Mouse (Mus musculus): Measurements from ENCODE around the gene Selenov. TPM values are rescaled to one million over a fixed set of nuclear protein-coding genes. Genes with fewer than 3 reads are reported as not detected.
A peak's percentile ranks its signal among the peaks of the same experiment; 100 is the strongest.

The Selenov gene
- polyA plus RNA-seq, 1 experiment from 2014 or later = 0.52 TPM

DNA sequence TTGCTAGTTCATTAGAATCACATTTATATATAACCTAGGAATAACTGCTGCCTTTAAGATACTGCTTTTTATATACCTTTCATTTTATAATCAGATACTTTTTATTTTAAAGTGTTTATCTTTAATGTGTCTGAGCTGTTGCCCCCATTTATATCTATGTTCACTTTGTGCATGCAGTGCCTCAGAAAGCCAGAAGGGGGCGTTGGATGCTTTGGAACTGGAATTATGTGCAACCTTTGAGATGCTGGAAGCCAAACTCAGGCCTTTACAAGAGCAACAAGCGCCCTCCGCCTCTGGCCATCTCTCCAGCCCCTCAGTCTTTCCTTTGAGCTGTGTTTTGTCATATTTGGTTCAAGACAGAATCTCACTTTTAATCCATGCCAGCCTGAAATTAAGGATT, 19.2 kb downstream of the Selenov start:
- Histone ChIP-seq H3K4me3 (ENCODE audit: low read depth, low read length) (no peak overlapping the region), H3K4me1 (replicated peaks; ENCODE audit: control insufficient read depth, insufficient read depth, low read length) (no peaks in the 10 kb centered on the region), H3K27ac (ENCODE audit: low read depth, low read length) (no peak overlapping the region), H3K9ac (ENCODE audit: low read depth, low read length) (no peak overlapping the region), H3K36me3 (ENCODE audit: control insufficient read depth, insufficient read depth, low read length) (peaks cover 5% of the 10 kb centered on the region; the same call in 1 of the 2 replicates), H3K4me2 (replicated peaks; ENCODE audit: low read depth, low read length) (no peak overlapping the region), H3K9me3 (ENCODE audit: control insufficient read depth, low read length) (no peaks in the 10 kb centered on the region), H3K27me3 (ENCODE audit: control insufficient read depth, insufficient read depth, low read length) (no peaks in the 10 kb centered on the region)
- ATAC-seq (ENCODE audit: low FRiP score) = no peak
- WGBS = 72% methylated on average over 3 of the region's 3 CpGs
- no peak for DNase-seq (ENCODE audit: low spot score)

DNA sequence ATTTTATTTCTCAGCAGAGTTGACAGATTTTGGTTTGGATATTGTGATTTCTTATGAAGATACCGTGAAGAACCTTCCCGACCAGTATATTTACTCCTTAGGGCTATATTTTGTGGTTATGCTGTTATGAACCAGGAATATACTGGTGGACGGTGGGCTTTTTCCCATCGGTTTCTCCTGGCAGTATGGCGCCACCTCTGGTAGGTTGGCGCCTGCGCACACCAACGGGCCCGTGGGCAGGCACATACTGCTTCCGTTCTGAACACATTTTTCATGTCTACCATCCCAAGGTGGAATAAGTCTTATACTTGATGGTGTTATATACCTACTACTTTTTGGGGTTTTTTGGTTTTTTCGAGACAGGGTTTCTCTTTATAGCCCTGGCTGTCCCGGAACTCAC, 21.6 kb downstream of the Selenov start:
- Histone ChIP-seq H3K4me2 (replicated peaks; ENCODE audit: low read depth, low read length) (no peak overlapping the region; the same call in 1 of the 2 replicates), H3K36me3 (ENCODE audit: control insufficient read depth, insufficient read depth, low read length) (peaks cover 5% of the 10 kb centered on the region; the same call in 1 of the 2 replicates), H3K9ac (ENCODE audit: low read depth, low read length) (no peak overlapping the region), H3K27me3 (ENCODE audit: control insufficient read depth, insufficient read depth, low read length) (no peaks in the 10 kb centered on the region), H3K4me3 (ENCODE audit: low read depth, low read length) (peak overlapping the region; percentile 74; the same call in 1 of the 2 replicates), H3K9me3 (ENCODE audit: control insufficient read depth, low read length) (no peaks in the 10 kb centered on the region), H3K4me1 (replicated peaks; ENCODE audit: control insufficient read depth, insufficient read depth, low read length) (no peaks in the 10 kb centered on the region), H3K27ac (ENCODE audit: low read depth, low read length) (no peak overlapping the region)
- DNase-seq (ENCODE audit: low spot score) (peak; percentile 44), ATAC-seq (ENCODE audit: low FRiP score) (no peak)
- 94% methylated on average over 12 of the region's 12 CpGs for WGBS

DNA sequence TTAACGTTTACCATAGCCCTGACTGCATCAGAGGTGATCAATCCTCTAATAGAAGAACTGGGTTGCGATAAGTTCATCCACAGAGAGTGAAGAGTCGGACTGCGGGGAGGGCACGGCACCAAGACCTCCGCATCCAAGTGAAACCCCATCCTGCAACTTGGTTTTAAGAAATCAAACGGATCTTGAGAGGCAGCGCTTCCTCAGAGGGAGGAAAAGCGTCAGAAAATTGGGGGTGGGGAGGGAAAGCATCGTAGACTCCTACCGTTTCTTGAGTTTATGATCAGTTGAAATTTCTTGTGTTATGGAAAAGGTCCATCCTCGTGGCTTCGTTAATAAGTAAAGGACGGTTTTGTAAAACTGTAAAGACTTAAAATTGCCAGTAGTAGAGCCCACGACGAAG, 22.4 kb downstream of the Selenov start:
- peaks cover 5% of the 10 kb centered on the region; the same call in 1 of the 2 replicates for H3K36me3 ChIP-seq (ENCODE audit: control insufficient read depth, insufficient read depth, low read length)
- WGBS = 33% methylated on average over 16 of the region's 16 CpGs
- H3K4me2 ChIP-seq (replicated peaks; ENCODE audit: low read depth, low read length) = peak overlapping the region; percentile 79
- peak overlapping the region; percentile 74 for H3K4me3 ChIP-seq (ENCODE audit: low read depth, low read length)
- H3K27me3 ChIP-seq (ENCODE audit: control insufficient read depth, insufficient read depth, low read length) = no peaks in the 10 kb centered on the region; the same call in 1 of the 2 replicates
- no peak for ATAC-seq (ENCODE audit: low FRiP score)
- no peaks in the 10 kb centered on the region for H3K9me3 ChIP-seq (ENCODE audit: control insufficient read depth, low read length)
- H3K4me1 ChIP-seq (replicated peaks; ENCODE audit: control insufficient read depth, insufficient read depth, low read length) = no peaks in the 10 kb centered on the region
- DNase-seq (ENCODE audit: low spot score) = no peak
- H3K27ac ChIP-seq (ENCODE audit: low read depth, low read length) = peak overlapping the region; percentile 90; the same call in 1 of the 2 replicates
- peak overlapping the region; percentile 99 for H3K9ac ChIP-seq (ENCODE audit: low read depth, low read length)

DNA sequence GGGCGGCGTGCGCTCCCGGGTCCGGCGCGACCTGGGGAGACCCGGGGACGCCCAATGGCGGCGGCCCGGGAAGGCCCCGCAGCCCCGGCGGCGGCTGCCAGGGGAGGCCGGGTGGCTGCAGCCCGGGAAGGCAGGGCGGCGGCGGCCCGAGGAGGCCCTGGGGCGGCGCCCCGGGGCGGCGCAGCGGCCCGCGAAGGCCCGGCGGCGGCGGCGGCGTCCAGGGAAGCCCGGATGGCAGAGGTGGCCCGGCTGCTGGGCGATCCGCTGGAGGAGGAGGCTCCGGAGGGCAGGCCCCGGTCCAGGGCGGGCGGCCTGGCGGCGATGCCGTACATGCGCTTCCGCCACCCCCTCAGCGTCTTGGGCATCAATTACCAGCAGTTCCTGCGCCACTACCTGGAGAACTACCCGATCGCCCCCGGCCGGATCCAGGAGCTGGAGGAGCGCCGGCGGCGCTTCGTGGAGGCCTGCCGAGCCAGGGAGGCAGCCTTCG, 22.9 kb downstream of the Selenov start:
- DNase-seq (ENCODE audit: low spot score) = peak; percentile 70
- no peaks in the 10 kb centered on the region; the same call in 1 of the 2 replicates for H3K27me3 ChIP-seq (ENCODE audit: control insufficient read depth, insufficient read depth, low read length)
- ATAC-seq (ENCODE audit: low FRiP score) = peak; percentile 83
- peak overlapping the region; percentile 79 for H3K4me2 ChIP-seq (replicated peaks; ENCODE audit: low read depth, low read length)
- peak overlapping the region; percentile 74 for H3K4me3 ChIP-seq (ENCODE audit: low read depth, low read length)
- no peaks in the 10 kb centered on the region for H3K9me3 ChIP-seq (ENCODE audit: control insufficient read depth, low read length)
- 0% methylated on average over 39 of the region's 62 CpGs for WGBS
- H3K4me1 ChIP-seq (replicated peaks; ENCODE audit: control insufficient read depth, insufficient read depth, low read length) = no peaks in the 10 kb centered on the region
- H3K27ac ChIP-seq (ENCODE audit: low read depth, low read length) = peak overlapping the region; percentile 90
- H3K9ac ChIP-seq (ENCODE audit: low read depth, low read length) = peak overlapping the region; percentile 99
- H3K36me3 ChIP-seq (ENCODE audit: control insufficient read depth, insufficient read depth, low read length) = peaks cover 5% of the 10 kb centered on the region; the same call in 1 of the 2 replicates

DNA sequence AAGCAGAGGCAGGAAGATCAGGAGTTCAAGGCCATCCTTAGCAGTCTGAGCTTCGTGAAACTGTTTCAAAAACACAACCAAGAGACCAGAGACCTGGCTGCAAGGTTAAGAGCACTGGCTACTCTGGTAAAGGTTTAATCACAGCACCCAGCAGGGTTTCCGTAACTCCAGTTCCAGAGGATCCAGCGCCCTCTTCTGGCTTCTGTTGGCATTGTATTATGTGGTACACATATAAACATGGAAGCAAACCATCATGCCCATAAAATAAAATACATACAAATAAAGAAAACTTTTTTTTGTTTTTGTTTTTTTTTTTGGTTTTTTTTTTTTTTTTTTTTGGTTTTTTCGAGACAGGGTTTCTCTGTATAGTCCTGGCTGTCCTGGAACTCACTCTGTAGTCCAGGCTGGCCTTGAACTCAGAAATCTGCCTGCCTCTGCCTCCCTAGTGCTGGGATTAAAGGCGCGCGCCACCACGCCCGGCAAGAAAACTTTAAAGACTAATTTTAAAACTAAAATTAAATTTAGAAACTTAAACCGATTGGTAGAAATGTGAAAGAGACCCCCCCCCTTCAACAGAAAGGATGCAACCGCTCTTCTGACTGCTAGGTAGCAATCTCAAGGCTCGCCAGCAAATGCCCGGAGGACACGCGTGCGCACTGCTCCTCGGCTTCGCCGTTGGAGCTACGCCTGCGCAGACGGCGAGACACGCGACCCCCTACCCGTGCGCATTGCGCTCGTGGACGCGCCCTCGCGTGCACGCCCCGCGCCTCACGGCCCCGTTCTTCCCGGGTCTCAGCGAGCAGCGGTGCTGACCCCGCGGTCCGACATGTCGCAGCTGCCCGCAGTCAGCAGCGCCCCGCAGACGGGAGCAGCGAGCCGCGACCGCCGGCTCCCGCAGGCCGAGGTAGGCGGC, 23.6 kb downstream of the Selenov start, which contains the start of gene Eid2:
TSS of gene Eid2 (plus strand) at position 753 of the 913 bp plus-strand sequence.
- Histone ChIP-seq H3K9ac (ENCODE audit: low read depth, low read length) (peak within 1 kb of the TSS; percentile 99), H3K4me3 (ENCODE audit: low read depth, low read length) (peak within 1 kb of the TSS; percentile 74), H3K36me3 (ENCODE audit: control insufficient read depth, insufficient read depth, low read length) (peaks cover 4% of the 10 kb centered on the region; the same call in 1 of the 2 replicates), H3K4me1 (replicated peaks; ENCODE audit: control insufficient read depth, insufficient read depth, low read length) (no peaks in the 10 kb centered on the region), H3K27me3 (ENCODE audit: control insufficient read depth, insufficient read depth, low read length) (no peaks in the 10 kb centered on the region; the same call in 1 of the 2 replicates), H3K4me2 (replicated peaks; ENCODE audit: low read depth, low read length) (peak within 1 kb of the TSS; percentile 79), H3K9me3 (ENCODE audit: control insufficient read depth, low read length) (no peaks in the 10 kb centered on the region), H3K27ac (ENCODE audit: low read depth, low read length) (peak within 1 kb of the TSS; percentile 90)
- WGBS = 7% methylated on average over 57 of the region's 57 CpGs
- peak; percentile 94 for DNase-seq (ENCODE audit: low spot score)
- peak; percentile 92 for ATAC-seq (ENCODE audit: low FRiP score)

DNA sequence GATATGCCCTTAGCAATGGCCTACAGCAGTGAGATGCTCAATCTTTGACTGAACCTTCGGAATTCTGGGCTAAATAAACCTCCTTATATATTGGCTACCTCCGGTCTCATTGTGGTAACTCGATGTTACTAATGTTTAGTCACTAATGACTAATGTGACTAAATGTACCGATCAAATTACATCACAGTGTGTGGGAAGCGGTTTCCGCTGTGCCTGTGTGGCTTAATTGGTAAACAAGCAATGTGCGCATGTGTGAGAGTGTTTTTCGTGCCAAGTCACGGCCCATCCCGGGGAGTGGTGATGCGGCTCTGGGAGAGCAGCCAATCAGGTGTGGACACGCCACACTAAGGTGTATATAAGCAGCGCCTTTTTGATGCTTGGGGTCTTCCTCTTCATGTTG, 25.6 kb downstream of the Selenov start:
- no peak for ATAC-seq (ENCODE audit: low FRiP score)
- WGBS = 93% methylated on average over 13 of the region's 13 CpGs
- no peak overlapping the region for H3K27ac ChIP-seq (ENCODE audit: low read depth, low read length)

DNA sequence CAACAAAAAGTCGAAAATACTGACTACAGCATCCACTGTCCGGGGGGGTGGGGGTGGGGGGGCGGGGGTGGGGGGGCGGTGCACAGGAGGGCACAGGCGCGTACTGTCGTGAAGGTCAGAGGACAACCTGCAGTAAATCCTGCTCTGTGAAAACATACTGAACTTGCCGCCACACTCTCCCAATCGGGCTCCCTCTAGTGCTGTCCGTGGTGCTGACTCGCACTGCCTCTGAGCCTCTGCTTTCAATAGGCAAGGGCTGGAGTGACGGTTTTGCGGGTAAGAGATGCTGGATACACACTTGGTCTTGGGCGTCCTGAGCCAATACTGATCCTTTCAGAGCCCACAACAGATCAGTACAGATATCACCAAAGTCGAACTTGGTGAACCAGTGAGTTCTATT, 27.2 kb downstream of the Selenov start:
- Histone ChIP-seq H3K27ac (ENCODE audit: low read depth, low read length) (no peak overlapping the region), H3K4me3 (ENCODE audit: low read depth, low read length) (no peak overlapping the region), H3K4me2 (replicated peaks; ENCODE audit: low read depth, low read length) (no peak overlapping the region), H3K27me3 (ENCODE audit: control insufficient read depth, insufficient read depth, low read length) (no peaks in the 10 kb centered on the region; the same call in 1 of the 2 replicates), H3K4me1 (replicated peaks; ENCODE audit: control insufficient read depth, insufficient read depth, low read length) (no peaks in the 10 kb centered on the region), H3K36me3 (ENCODE audit: control insufficient read depth, insufficient read depth, low read length) (no peaks in the 10 kb centered on the region), H3K9me3 (ENCODE audit: control insufficient read depth, low read length) (no peaks in the 10 kb centered on the region), H3K9ac (ENCODE audit: low read depth, low read length) (no peak overlapping the region)
- WGBS = 8% methylated on average over 13 of the region's 15 CpGs
- ATAC-seq (ENCODE audit: low FRiP score) (no peak), DNase-seq (ENCODE audit: low spot score) (peak; percentile 80)

More for the DNA sequence above, 25.6 kb downstream of the Selenov start:
- no peak overlapping the region for H3K9ac ChIP-seq (ENCODE audit: low read depth, low read length)
- H3K36me3 ChIP-seq (ENCODE audit: control insufficient read depth, insufficient read depth, low read length) = no peaks in the 10 kb centered on the region
- no peak overlapping the region for H3K4me3 ChIP-seq (ENCODE audit: low read depth, low read length)
- no peaks in the 10 kb centered on the region for H3K4me1 ChIP-seq (replicated peaks; ENCODE audit: control insufficient read depth, insufficient read depth, low read length)
- H3K27me3 ChIP-seq (ENCODE audit: control insufficient read depth, insufficient read depth, low read length) = no peaks in the 10 kb centered on the region; the same call in 1 of the 2 replicates
- no peak for DNase-seq (ENCODE audit: low spot score)
- H3K4me2 ChIP-seq (replicated peaks; ENCODE audit: low read depth, low read length) = no peak overlapping the region
- no peaks in the 10 kb centered on the region for H3K9me3 ChIP-seq (ENCODE audit: control insufficient read depth, low read length)

DNA sequence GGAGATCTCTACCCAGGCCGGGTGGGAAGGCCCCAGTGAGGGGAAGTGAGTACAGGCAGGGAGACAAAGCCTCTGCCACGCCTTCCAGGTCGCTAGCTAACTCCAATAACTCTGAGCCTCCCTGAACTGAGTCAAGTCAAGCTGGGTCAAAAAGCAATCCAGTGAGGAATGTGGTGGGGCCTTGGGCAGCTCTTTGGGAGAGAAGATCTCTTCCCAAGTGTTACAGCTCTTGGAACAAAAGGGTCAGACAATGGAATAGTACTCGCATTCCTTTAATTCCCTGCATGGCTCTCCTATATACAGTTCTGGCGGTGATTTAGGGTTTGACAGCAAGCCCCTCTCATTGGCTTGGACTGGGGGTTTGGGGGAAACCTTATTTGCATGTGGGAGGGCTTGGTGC, 28.1 kb downstream of the Selenov start:
- no peak overlapping the region for H3K4me2 ChIP-seq (replicated peaks; ENCODE audit: low read depth, low read length)
- 54% methylated on average over 5 of the region's 5 CpGs for WGBS
- no peaks in the 10 kb centered on the region; the same call in 1 of the 2 replicates for H3K27me3 ChIP-seq (ENCODE audit: control insufficient read depth, insufficient read depth, low read length)
- H3K4me1 ChIP-seq (replicated peaks; ENCODE audit: control insufficient read depth, insufficient read depth, low read length) = no peaks in the 10 kb centered on the region
- H3K36me3 ChIP-seq (ENCODE audit: control insufficient read depth, insufficient read depth, low read length) = no peaks in the 10 kb centered on the region
- no peak overlapping the region for H3K4me3 ChIP-seq (ENCODE audit: low read depth, low read length)
- DNase-seq (ENCODE audit: low spot score) (no peak), ATAC-seq (ENCODE audit: low FRiP score) (no peak)
- H3K9ac ChIP-seq (ENCODE audit: low read depth, low read length) = no peak overlapping the region
- no peak overlapping the region for H3K27ac ChIP-seq (ENCODE audit: low read depth, low read length)
- no peaks in the 10 kb centered on the region for H3K9me3 ChIP-seq (ENCODE audit: control insufficient read depth, low read length)
